Mouse (Mus musculus): ENCODE measurements around the gene Ifitm1. TPM values are rescaled to one million over a fixed set of nuclear protein-coding genes. Genes with fewer than 3 reads are reported as not detected.

The Ifitm1 gene
- total and polyA plus RNA-seq, 2 experiments from 2014 or later = 4.1 to 23.1 TPM

- no peak overlapping the region for H3K9ac ChIP-seq (replicated peaks; ENCODE audit: low read depth, low read length)
- TF ChIP-seq EP300 (IDR thresholded peaks at IDR 0.05; ENCODE audit: low read depth) (no peak), CTCF (IDR thresholded peaks at IDR 0.05; ENCODE audit: low read depth) (no peak)
- no peak overlapping the region for H3K27ac ChIP-seq (ENCODE audit: low read depth)
- H3K4me3 ChIP-seq (ENCODE audit: low read depth, low read length) = peak overlapping the region; percentile 34
- peak overlapping the region; percentile 49 for H3K4me2 ChIP-seq (ENCODE audit: low read depth, low read length)
- H3K4me1 ChIP-seq (ENCODE audit: control insufficient read depth, insufficient read depth) = no peaks in the 10 kb centered on the region
- H3K36me3 ChIP-seq (replicated peaks; ENCODE audit: control insufficient read depth, insufficient read depth, low read length) = no peaks in the 10 kb centered on the region
- peaks cover 69% of the 10 kb centered on the region for H3K27me3 ChIP-seq (ENCODE audit: control insufficient read depth, insufficient read depth, low read length)
- H3K9me3 ChIP-seq (replicated peaks; ENCODE audit: control insufficient read depth, low read length) = no peaks in the 10 kb centered on the region
- ATAC-seq (ENCODE audit: insufficient read depth, low read depth) (no peak), DNase-seq (ENCODE audit: low spot score) (no peak)
- 25% methylated on average over 30 of the region's 30 CpGs for WGBS
Observed at GRCm38 (mm10) chr7:140923070-140923775, 43.8 kb upstream of the Ifitm1 start.

DNA sequence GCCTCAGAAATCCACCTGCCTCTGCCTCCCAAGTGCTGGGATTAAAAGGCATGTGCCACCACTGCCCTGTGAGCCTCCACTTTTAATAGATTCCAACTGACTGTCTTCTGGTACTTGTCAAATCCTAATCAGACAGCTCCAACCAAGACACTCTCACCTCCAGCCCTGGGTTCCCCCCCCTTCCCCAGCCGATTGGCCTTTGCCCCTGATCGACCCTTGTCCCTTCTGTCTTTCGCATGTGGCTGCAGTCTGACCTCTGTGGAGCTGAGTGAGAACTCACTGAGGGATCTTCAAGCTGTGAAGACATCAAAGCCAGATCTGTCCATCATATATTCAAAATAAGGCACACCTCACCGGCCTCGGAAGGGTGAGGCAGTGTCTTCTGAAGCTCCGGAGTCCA is 39.8 kb upstream of the Ifitm1 start:
- Histone ChIP-seq H3K27ac (ENCODE audit: low read depth) (no peak overlapping the region), H3K4me1 (ENCODE audit: control insufficient read depth, insufficient read depth) (no peaks in the 10 kb centered on the region), H3K4me2 (ENCODE audit: low read depth, low read length) (no peak overlapping the region), H3K36me3 (replicated peaks; ENCODE audit: control insufficient read depth, insufficient read depth, low read length) (no peaks in the 10 kb centered on the region), H3K9ac (replicated peaks; ENCODE audit: low read depth, low read length) (no peak overlapping the region), H3K4me3 (ENCODE audit: low read depth, low read length) (no peak overlapping the region), H3K27me3 (ENCODE audit: control insufficient read depth, insufficient read depth, low read length) (peaks cover 37% of the 10 kb centered on the region), H3K9me3 (replicated peaks; ENCODE audit: control insufficient read depth, low read length) (no peaks in the 10 kb centered on the region)
- TF ChIP-seq CTCF (IDR thresholded peaks at IDR 0.05; ENCODE audit: low read depth) (no peak), EP300 (IDR thresholded peaks at IDR 0.05; ENCODE audit: low read depth) (no peak)
- ATAC-seq (ENCODE audit: insufficient read depth, low read depth) (no peak), DNase-seq (ENCODE audit: low spot score) (no peak)
- 83% methylated on average over 6 of the region's 6 CpGs for WGBS

GRCm38 (mm10) chr7:140938436-140938835 is 28.6 kb upstream of the Ifitm1 start:
- WGBS = 51% methylated on average over 3 of the region's 3 CpGs
- Histone ChIP-seq H3K27me3 (ENCODE audit: control insufficient read depth, insufficient read depth, low read length) (no peaks in the 10 kb centered on the region), H3K4me2 (ENCODE audit: low read depth, low read length) (no peak overlapping the region)

GRCm38 (mm10) chr7:140938896-140939295 is 28.1 kb upstream of the Ifitm1 start:
- DNase-seq (ENCODE audit: low spot score) = no peak
- no peaks in the 10 kb centered on the region for H3K9me3 ChIP-seq (replicated peaks; ENCODE audit: control insufficient read depth, low read length)
- no peak overlapping the region for H3K4me3 ChIP-seq (ENCODE audit: low read depth, low read length)
- H3K36me3 ChIP-seq (replicated peaks; ENCODE audit: control insufficient read depth, insufficient read depth, low read length) = no peaks in the 10 kb centered on the region
- TF ChIP-seq EP300 (IDR thresholded peaks at IDR 0.05; ENCODE audit: low read depth) = no peak
- TF ChIP-seq CTCF (IDR thresholded peaks at IDR 0.05; ENCODE audit: low read depth) = no peak
- H3K4me1 ChIP-seq (ENCODE audit: control insufficient read depth, insufficient read depth) = peaks cover 7% of the 10 kb centered on the region; the same call in 1 of the 2 replicates
- WGBS = 41% methylated on average over 2 of the region's 2 CpGs
- H3K27me3 ChIP-seq (ENCODE audit: control insufficient read depth, insufficient read depth, low read length) = no peaks in the 10 kb centered on the region
- no peak for ATAC-seq (ENCODE audit: insufficient read depth, low read depth)
- H3K27ac ChIP-seq (ENCODE audit: low read depth) = no peak overlapping the region
- no peak overlapping the region for H3K4me2 ChIP-seq (ENCODE audit: low read depth, low read length)
- H3K9ac ChIP-seq (replicated peaks; ENCODE audit: low read depth, low read length) = no peak overlapping the region

More at GRCm38 (mm10) chr7:140938436-140938835, 28.6 kb upstream of the Ifitm1 start:
- DNase-seq (ENCODE audit: low spot score) = no peak
- Histone ChIP-seq H3K27ac (ENCODE audit: low read depth) (no peak overlapping the region), H3K4me1 (ENCODE audit: control insufficient read depth, insufficient read depth) (peaks cover 7% of the 10 kb centered on the region; the same call in 1 of the 2 replicates), H3K4me3 (ENCODE audit: low read depth, low read length) (no peak overlapping the region), H3K9me3 (replicated peaks; ENCODE audit: control insufficient read depth, low read length) (no peaks in the 10 kb centered on the region), H3K36me3 (replicated peaks; ENCODE audit: control insufficient read depth, insufficient read depth, low read length) (no peaks in the 10 kb centered on the region), H3K9ac (replicated peaks; ENCODE audit: low read depth, low read length) (no peak overlapping the region)
- TF ChIP-seq EP300 (IDR thresholded peaks at IDR 0.05; ENCODE audit: low read depth) = no peak
- peak; percentile 19 for TF ChIP-seq CTCF (IDR thresholded peaks at IDR 0.05; ENCODE audit: low read depth)
- ATAC-seq (ENCODE audit: insufficient read depth, low read depth) = no peak

DNA sequence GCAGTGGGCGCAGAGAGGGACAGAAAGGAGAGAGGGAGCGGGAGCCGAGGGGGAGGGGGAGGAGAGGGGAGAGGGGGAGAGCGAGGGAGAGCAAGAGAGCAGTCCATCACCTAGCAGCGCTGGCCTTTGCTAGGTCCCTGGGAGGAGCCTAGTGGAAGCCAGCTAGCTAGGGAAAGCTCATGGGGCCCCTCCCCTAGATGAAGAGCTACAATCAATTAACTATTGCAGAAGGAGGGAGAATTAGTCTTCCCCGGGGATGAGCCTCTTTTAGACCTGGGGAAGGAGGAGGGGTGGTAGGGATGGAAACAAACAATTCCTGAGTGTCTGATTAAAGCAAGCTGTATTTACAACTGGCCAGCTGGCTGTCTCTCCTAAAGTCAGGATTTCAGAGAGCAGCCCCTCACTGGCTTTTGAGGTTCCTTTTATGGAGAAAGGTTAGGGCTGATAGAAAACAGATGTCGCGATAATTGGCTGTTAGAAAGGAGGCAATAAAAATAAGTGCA is 27.3 kb upstream of the Ifitm1 start:
- no peaks in the 10 kb centered on the region for H3K27me3 ChIP-seq (ENCODE audit: control insufficient read depth, insufficient read depth, low read length)
- H3K4me1 ChIP-seq (ENCODE audit: control insufficient read depth, insufficient read depth) = peaks cover 7% of the 10 kb centered on the region; the same call in 1 of the 2 replicates
- H3K4me3 ChIP-seq (ENCODE audit: low read depth, low read length) = no peak overlapping the region
- no peak overlapping the region for H3K9ac ChIP-seq (replicated peaks; ENCODE audit: low read depth, low read length)
- H3K27ac ChIP-seq (ENCODE audit: low read depth) = no peak overlapping the region
- no peak overlapping the region for H3K4me2 ChIP-seq (ENCODE audit: low read depth, low read length)
- TF ChIP-seq CTCF (IDR thresholded peaks at IDR 0.05; ENCODE audit: low read depth) = no peak
- TF ChIP-seq EP300 (IDR thresholded peaks at IDR 0.05; ENCODE audit: low read depth) = no peak
- 15% methylated on average over 8 of the region's 8 CpGs for WGBS
- DNase-seq (ENCODE audit: low spot score) (no peak), ATAC-seq (ENCODE audit: insufficient read depth, low read depth) (no peak)
- H3K36me3 ChIP-seq (replicated peaks; ENCODE audit: control insufficient read depth, insufficient read depth, low read length) = no peaks in the 10 kb centered on the region
- H3K9me3 ChIP-seq (replicated peaks; ENCODE audit: control insufficient read depth, low read length) = no peaks in the 10 kb centered on the region
